Mouse (Mus musculus): Measurements from ENCODE around the gene Mum1.

Mum1 gene

GRCm38 (mm10) chr10:80271186-80271843 lies 45.1 kb downstream of the Mum1 start:
- in situ Hi-C loops (cut with MboI, MseI), result no loop called here

DNA sequence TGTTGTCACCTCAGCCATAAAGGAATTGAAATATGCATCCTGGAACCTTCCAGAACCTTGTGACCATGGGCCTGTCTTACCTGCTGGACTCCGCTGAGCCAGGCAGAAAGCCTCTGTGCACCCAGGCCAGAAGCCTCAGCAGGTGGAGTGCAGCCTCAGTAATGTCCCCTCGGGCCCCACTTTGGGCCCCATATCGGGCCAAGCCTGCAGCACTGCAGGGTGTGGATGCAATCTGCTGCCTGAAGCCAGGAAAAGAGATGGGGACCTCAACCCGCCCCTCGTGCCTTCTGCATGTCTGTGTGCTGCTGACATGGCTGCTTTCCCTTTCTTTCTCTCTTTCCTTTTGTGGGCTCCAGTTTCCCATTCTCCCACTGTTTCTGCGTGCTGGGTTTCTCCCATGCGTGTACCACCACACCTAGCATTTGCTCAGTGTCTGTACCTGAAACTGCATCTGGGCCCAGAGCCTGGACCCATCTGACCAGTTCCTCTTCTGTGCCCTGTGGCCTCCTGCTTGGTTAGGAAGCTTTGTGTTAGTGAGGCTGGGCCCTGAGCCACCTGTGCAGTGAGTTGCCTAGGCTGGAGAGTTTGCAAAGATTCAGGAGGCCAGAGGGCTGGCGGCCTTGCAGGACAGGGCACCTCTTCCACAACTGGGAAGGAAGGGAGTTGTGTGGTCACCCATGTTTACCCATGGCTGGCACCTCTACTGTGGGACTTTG lies 45.8 kb downstream of the Mum1 start:
- in situ Hi-C loops (cut with MboI, MseI), result no loop called here

DNA sequence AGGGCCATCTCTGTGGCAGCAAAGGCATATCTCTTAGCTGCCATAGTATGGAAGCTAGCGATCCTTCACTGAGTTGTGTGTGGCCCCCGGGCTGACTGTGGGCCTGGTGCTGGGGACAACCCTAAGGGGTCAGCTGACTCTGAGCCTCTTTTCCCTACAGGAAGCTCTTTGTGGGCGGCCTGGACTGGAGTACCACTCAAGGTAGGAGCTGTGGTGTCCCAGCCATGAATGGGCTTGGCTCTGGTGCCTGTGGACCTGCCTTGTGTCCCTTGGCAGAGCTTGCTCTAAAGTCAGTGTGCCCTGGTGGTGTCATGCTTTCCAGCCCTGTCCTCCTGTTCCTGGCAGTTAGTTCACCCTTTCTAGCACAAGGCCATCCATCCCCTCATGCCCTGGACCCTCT lies 47.6 kb downstream of the Mum1 start:
- in situ Hi-C loops (cut with MboI, MseI), result no loop called here

DNA sequence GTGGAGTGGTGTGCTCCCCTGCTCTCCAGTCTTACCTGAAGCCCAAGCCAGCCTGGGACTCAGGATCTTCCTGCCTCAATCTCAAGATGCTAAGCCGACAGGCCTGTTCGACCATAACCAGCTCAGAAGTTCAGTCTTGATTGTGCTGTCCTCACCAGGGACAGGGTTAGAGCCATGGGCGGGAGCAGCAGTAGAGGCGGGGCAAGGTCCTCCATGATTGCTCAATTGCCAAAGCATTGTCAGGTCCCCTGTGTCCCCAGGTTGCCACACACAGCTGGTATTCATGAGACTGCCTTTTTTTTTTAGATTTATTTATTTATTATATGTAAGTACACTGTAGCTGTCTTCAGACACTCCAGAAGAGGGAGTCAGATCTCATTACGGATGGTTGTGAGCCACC lies 50.0 kb downstream of the Mum1 start:
- in situ Hi-C loops (cut with MboI, MseI), result no loop called here

- in situ Hi-C loops (cut with MboI, MseI), result no loop called here
Observed at GRCm38 (mm10) chr10:80278390-80278789, 52.2 kb downstream of the Mum1 start.

- in situ Hi-C loops (cut with MboI, MseI), result no loop called here
Observed at GRCm38 (mm10) chr10:80279273-80279672, 53.0 kb downstream of the Mum1 start.

DNA sequence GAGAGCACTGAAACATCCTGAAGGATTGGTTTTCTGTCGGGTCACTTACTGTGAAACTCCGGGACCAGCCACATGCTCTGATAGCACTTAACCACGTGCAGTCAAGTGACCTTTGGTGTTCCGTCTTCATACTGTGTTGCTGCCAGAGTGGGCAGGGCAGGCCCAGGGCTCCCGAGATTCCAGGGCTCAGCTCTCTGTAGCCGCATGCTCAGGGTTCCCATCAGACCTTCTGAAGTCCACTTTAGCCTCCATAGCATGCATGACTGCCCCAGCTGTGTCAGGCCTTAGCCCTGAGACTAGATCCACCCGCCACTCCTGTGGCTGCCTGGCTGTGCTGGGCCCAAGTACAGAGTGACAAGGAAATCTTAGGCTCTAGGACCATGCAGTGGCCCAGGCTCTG lies 55.1 kb downstream of the Mum1 start:
- in situ Hi-C loops (cut with MboI, MseI), result no loop called here

- in situ Hi-C loops (cut with MboI, MseI), result no loop called here
Observed at GRCm38 (mm10) chr10:80281921-80282371, 55.7 kb downstream of the Mum1 start.

GRCm38 (mm10) chr10:80282481-80283441 lies 56.5 kb downstream of the Mum1 start:
- in situ Hi-C loops (cut with MboI, MseI), result no loop called here

DNA sequence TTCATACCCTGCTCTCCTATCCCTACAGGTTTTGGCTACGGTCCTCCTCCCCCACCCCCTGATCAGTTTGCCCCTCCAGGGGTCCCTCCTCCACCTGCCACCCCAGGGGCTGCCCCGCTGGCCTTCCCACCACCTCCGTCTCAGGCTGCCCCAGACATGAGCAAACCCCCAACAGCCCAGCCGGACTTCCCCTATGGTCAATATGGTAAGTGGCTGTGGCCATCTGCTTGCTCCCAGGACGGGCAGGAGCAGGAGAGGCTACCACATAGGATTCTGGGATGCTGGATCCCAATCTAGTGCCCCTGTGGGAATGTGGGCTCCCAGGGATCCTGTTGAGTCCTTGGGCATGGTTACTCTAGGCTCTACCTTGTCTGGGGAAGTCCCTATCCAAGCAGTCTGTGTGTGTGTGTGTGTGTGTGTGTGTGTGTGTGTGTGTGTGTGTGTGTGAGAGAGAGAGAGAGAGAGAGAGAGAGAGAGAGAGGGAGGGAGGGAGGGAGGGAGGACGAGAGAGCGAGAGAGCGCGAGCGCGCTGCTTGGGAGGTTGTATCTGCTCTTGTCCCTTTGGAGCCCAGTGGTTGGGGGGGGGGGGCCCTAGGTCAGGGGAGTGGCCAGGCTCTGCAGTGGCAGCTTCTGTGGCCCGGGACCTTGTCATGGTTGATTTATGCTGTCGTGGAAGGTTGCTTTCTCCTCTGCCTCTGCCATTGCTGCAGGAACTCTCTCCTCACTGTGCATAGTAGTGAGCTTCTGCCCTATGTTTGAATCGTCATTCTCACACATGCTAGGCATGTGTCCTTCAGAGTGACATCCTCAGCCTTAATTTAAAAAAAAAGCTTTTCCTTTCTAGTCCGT lies 59.2 kb downstream of the Mum1 start:
- in situ Hi-C loops (cut with MboI, MseI), result no loop called here

DNA sequence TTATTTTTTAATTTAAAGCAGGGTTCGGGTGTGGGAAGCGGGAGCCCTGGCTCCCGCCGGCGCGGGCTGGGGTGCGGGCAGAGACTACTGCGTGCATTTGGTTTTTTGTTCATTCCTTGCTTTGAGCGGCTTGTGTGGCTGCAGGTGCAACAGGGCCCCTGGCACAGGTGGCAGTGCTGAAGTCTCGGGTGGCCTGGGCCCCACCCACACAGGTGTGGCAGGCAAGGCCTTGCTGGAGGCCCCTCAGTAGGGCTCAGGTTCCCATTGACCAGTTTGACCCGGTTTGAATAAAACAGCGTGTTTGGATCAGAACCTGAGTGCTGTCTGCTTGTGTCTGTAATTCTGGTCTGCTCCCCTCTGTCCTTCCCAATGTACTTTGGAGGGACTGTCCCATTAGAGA lies 61.9 kb downstream of the Mum1 start:
- in situ Hi-C loops (cut with MboI, MseI), result no loop called here

DNA sequence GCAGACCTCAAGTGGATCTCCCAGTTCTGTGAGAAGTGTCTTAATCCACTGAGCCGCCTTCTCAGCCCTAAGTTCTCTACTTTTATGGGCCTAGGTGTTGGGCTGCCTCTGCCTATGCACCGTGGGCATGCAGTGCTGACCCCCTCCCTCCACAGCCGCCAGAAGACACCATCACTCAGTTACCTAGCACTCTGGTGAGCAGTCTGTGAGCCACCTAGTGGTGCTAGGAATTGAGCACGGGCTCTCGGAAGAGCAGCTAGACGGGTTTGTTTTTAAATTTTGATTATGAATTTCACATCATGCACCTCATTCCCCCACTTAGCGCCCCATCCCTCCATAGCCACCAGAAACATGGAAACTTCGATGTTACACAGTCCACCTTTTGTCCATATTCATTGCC lies 62.4 kb downstream of the Mum1 start:
- in situ Hi-C loops (cut with MboI, MseI), result no loop called here

DNA sequence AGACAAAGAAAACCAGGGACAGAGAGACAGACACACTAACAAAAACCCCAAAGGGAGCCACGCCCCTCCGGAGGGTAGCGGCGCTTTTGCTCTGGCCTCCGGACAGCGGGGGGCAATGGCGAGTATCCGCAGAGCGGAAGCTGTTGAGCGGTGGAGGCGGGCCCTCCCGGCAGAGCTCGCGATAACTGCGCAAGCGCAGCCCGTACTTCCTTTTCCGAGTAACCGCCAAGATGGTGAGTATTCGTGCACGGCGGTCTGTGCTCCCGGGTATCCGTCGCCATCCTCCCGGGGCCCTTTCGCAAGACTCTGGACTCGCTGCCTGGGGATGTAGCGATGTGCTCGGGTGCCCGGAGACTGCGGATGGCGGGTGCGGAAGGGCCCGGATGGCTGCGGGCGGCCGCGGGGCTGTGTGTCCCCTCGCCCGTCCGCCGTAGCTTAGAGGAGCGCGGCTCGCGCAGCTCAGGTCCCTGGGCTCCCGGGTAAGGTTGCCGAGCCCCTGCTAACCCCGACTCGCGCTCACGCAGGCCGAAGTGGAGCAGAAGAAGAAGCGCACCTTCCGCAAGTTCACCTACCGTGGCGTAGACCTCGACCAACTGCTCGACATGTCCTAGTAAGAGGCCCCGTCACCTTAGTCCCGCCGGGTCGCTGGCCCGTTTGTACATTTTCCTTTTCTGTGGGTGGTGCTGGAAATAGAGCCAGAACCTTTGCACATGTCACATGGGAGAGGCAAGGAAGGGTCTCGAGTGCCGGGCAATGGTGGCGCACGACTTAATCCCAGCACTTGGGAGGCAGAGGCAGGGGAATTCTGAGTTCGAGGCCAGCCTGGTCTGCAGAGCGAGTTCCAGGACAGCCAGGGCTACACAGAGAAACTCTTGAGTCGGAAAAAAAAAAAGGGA lies 66.3 kb downstream of the Mum1 start, which contains the start of gene Rps15:
Gene Rps15, plus strand, starts transcription at position 203 of the 896 bp plus-strand sequence.
- in situ Hi-C loops (cut with MboI, MseI), result no loop called here

- in situ Hi-C loops (cut with MboI, MseI), result no loop called here
Observed at GRCm38 (mm10) chr10:80293325-80293724, 67.1 kb downstream of the Mum1 start.

Measured in regulatory T cell (primary cell).